Mouse (Mus musculus): Measurements from ENCODE around the gene Epb41l3. TPM values are rescaled to one million over a fixed set of nuclear protein-coding genes. Genes with fewer than 3 reads are reported as not detected.

The Epb41l3 gene
- 1 to 10 TPM in 1 of 2 experiments, under 1 TPM in 1; 0.76 to 1.0 TPM for total RNA-seq (2023)

GRCm38 (mm10) chr17:69075501-69076237 lies at the start of gene Epb41l3:
Epb41l3 (plus strand) TSS chr17:69075683.

Other genes starting within 250 kb of the Epb41l3 start
- gene Tmem200c, start 249.1 kb upstream of the Epb41l3 start, total RNA-seq (2023) = not detected